Mouse (Mus musculus) E14TG2a.4 (cell line): ENCODE data around the gene Fam69b.

Source experiments
- CTCF ChIP-seq: conservative IDR thresholded peaks from 2 replicates; pipeline ENCODE4 v1.5.1; 2014; ENCODE audit warnings: low read length
- NANOG ChIP-seq: IDR thresholded peaks from 2 replicates; pipeline ENCODE4 v1.6.1; 2014; ENCODE audit warnings: borderline replicate concordance, low read length, mixed read lengths
- POU5F1 ChIP-seq: IDR thresholded peaks from 2 replicates; pipeline ENCODE4 v1.6.1; 2014; ENCODE audit warnings: low read length, borderline replicate concordance

DNA sequence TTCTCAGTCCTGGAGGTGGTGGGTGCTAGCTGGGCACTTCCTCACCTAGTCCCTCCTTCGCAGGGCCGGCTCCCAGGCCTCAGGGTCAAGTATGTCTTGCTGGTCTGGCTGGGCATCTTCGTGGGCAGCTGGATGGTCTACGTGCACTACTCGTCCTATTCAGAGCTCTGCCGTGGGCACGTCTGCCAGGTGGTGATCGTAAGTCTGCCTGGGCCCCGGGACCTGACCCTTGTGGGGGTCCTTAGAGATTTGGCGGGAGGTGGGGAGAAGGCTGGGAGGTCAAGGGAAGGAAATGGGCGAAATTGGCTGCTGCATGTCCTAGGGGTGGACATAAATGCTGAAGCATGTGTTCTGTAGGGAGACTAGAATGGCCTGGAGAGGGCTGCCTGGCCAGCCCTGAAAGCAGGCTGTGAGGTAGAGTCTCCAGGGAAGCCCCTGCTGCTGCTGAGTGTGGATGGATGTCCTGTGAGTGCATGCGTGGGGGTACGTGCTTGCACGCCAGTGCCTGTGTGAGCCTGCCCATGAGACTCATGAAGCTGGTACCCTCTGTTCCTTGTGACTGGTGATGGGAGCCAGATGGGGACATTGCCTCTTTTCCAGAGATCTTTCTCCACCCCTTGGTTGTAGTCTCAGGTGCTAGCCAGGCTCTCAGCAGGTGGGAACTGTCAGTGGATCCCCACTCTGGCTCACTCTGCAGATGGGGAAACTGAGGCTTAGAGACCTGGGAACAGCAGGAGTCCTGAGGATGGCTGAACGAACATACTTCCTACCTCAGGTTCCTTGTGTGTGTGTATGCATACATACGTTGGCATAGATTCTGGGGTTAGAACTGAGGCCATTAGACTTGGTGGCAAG lies 4.5 kb downstream of the Fam69b start:
- TF ChIP-seq CTCF (no peak), NANOG (no peak), POU5F1 (no peak)
